Mouse (Mus musculus) ES-Bruce4 (cell line): Measurements from ENCODE around the gene Il6.

ENCODE experiments used
- CTCF ChIP-seq: IDR thresholded peaks from one replicate; pipeline ENCODE4 v1.8.1; 2011; ENCODE audit warnings: low read depth, low read length
- EP300 ChIP-seq: IDR thresholded peaks from 2 replicates; pipeline ENCODE4 v1.6.1; 2011; ENCODE audit warnings: low read depth, low read length; ENCODE audit not compliant: insufficient read depth

DNA sequence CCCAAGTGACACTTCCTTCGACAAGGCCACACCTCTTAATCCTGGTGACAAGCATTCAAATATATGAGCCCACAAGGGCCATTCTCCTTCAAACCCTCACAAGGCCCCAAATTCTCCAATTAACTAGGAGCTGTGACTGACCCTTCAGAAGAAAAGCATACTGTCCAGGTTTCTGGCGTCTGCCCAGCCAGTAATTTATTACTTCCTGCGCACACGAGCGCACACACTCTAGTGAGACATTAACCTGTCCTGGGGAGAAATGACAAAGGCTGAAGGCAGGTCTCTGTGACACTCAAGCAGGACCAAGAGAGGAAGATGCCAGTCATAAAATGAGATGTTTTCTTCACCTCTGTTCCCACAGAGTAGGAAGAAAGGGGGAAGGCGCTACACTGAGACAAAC, 54.8 kb downstream of the Il6 start:
- TF ChIP-seq EP300 (no peak), CTCF (no peak)
